Mouse (Mus musculus) MEL (cell line): ENCODE data around the gene Gm11060. TPM values are rescaled to one million over a fixed set of nuclear protein-coding genes. Genes with fewer than 3 reads are reported as not detected.

ENCODE experiments used
- DNase-seq: peaks from one replicate; pipeline ENCODE4 v3.0.0; 2011; ENCODE audit warnings: low read depth, low spot score
- H3K27ac ChIP-seq: 2 replicates; pipeline ENCODE4 v1.5.1; 2012; ENCODE audit warnings: low read depth, mild to moderate bottlenecking, control low read depth, low read length, moderate library complexity; ENCODE audit not compliant: control insufficient read depth
- H3K27me3 ChIP-seq, 2 experiments: fragments of 150-350 bp in 1 of 2; sonication (generic) in 1 of 2; 2 replicates each; pipeline ENCODE4 v1.6.1; 2012; ENCODE audit warnings: low read length in 2 of 2, mild to moderate bottlenecking in 2 of 2, improper control_type of control experiment in 1 of 2, moderate library complexity in 1 of 2; ENCODE audit not compliant: insufficient read depth in 2 of 2, control insufficient read depth in 1 of 2
- H3K36me3 ChIP-seq, 2 experiments: 2 replicates each; pipeline ENCODE4 v1.6.1; 2012 to 2014; ENCODE audit warnings: low read length in 2 of 2, improper control_type of control experiment in 1 of 2, inconsistent platforms in 1 of 2, mild to moderate bottlenecking in 1 of 2; ENCODE audit not compliant: insufficient read depth in 2 of 2, control insufficient read depth in 1 of 2
- H3K4me1 ChIP-seq, 2 experiments: fragments of 150-350 bp in 1 of 2; sonication (generic) in 1 of 2; 2 replicates each; pipeline ENCODE4 v1.6.1; 2012; ENCODE audit warnings: low read length in 2 of 2, improper control_type of control experiment in 1 of 2, mild to moderate bottlenecking in 1 of 2; ENCODE audit not compliant: insufficient read depth in 2 of 2, control insufficient read depth in 1 of 2
- H3K4me3 ChIP-seq, 2 experiments: fragments of 150-350 bp in 1 of 2; sonication (generic) in 1 of 2; 2 replicates each; pipeline ENCODE4 v1.5.1; 2012; ENCODE audit warnings: low read depth in 2 of 2, low read length in 2 of 2, mild to moderate bottlenecking in 2 of 2, moderate library complexity in 2 of 2, control low read depth in 1 of 2, improper control_type of control experiment in 1 of 2; ENCODE audit not compliant: control insufficient read depth in 1 of 2, insufficient read depth in 1 of 2
- H3K79me2 ChIP-seq: 2 replicates; pipeline ENCODE4 v1.6.1; 2012; ENCODE audit warnings: mild to moderate bottlenecking, low read length, moderate library complexity; ENCODE audit not compliant: control insufficient read depth, poor library complexity, insufficient read depth
- H3K9ac ChIP-seq: 2 replicates; pipeline ENCODE4 v1.6.1; 2012; ENCODE audit warnings: low read depth, mild to moderate bottlenecking, control low read depth, low read length, moderate library complexity; ENCODE audit not compliant: control insufficient read depth, poor library complexity, severe bottlenecking
- H3K9me3 ChIP-seq: fragments of 150-350 bp; sonication (generic); replicated peaks from 2 replicates; pipeline ENCODE4 v1.6.1; 2012; ENCODE audit warnings: mild to moderate bottlenecking, low read length, improper control_type of control experiment, moderate library complexity; ENCODE audit not compliant: insufficient read depth
- CHD1 ChIP-seq: IDR thresholded peaks from 2 replicates; pipeline ENCODE4 v1.6.1; 2012; ENCODE audit warnings: low read depth, mild to moderate bottlenecking, inconsistent platforms, low read length, improper control_type of control experiment
- CHD2 ChIP-seq: IDR thresholded peaks from 2 replicates; pipeline ENCODE4 v1.6.1; 2011; ENCODE audit warnings: low read length, improper control_type of control experiment
- E2F4 ChIP-seq: IDR thresholded peaks from 2 replicates; pipeline ENCODE4 v1.6.1; 2011; ENCODE audit warnings: low read depth, low read length, improper control_type of control experiment, borderline replicate concordance
- ELF1 ChIP-seq: IDR thresholded peaks from 2 replicates; pipeline ENCODE4 v1.6.1; 2014; ENCODE audit warnings: low read depth, mild to moderate bottlenecking, inconsistent platforms, low read length, improper control_type of control experiment, moderate library complexity
- EP300 ChIP-seq, 2 experiments: IDR thresholded peaks; 2 replicates each; pipeline ENCODE4 v1.6.1; 2011; ENCODE audit warnings: improper control_type of control experiment in 2 of 2, low read length in 2 of 2, low read depth in 1 of 2, mild to moderate bottlenecking in 1 of 2
- GABPA ChIP-seq: IDR thresholded peaks from 2 replicates; pipeline ENCODE4 v1.6.1; 2012; ENCODE audit warnings: low read depth, mild to moderate bottlenecking, inconsistent platforms, low read length, improper control_type of control experiment, moderate library complexity
- JUND ChIP-seq: IDR thresholded peaks from 2 replicates; pipeline ENCODE4 v1.6.1; 2011; ENCODE audit warnings: low read depth, mild to moderate bottlenecking, improper control_type of control experiment, low read length
- KAT2A ChIP-seq: conservative IDR thresholded peaks from 2 replicates; pipeline ENCODE4 v1.6.1; 2012; ENCODE audit warnings: low read depth, low read length, improper control_type of control experiment, inconsistent platforms
- MAFK ChIP-seq: IDR thresholded peaks from 2 replicates; pipeline ENCODE4 v1.6.1; 2011; ENCODE audit warnings: low read depth, mild to moderate bottlenecking, low read length, improper control_type of control experiment, borderline replicate concordance
- MAX ChIP-seq: IDR thresholded peaks from 2 replicates; pipeline ENCODE4 v1.6.1; 2011; ENCODE audit warnings: low read length, improper control_type of control experiment
- MAZ ChIP-seq: IDR thresholded peaks from 2 replicates; pipeline ENCODE4 v1.6.1; 2012; ENCODE audit warnings: low read depth, mild to moderate bottlenecking, inconsistent platforms, low read length, improper control_type of control experiment
- MXI1 ChIP-seq: IDR thresholded peaks from 2 replicates; pipeline ENCODE4 v1.6.1; 2011; ENCODE audit warnings: mild to moderate bottlenecking, low read depth, low read length, improper control_type of control experiment
- MYB ChIP-seq: IDR thresholded peaks from 2 replicates; pipeline ENCODE4 v1.6.1; 2011; ENCODE audit warnings: mild to moderate bottlenecking, low read depth, low read length, improper control_type of control experiment
- MYC ChIP-seq: IDR thresholded peaks from 2 replicates; pipeline ENCODE4 v1.6.1; 2011; ENCODE audit warnings: low read depth, mild to moderate bottlenecking, low read length, improper control_type of control experiment, moderate library complexity
- NRF1 ChIP-seq: IDR thresholded peaks from 2 replicates; pipeline ENCODE4 v1.6.1; 2014; ENCODE audit warnings: low read depth, mild to moderate bottlenecking, inconsistent platforms, low read length, improper control_type of control experiment, moderate library complexity; ENCODE audit not compliant: poor library complexity, insufficient read depth, severe bottlenecking
- POLR2A ChIP-seq, 2 experiments: IDR thresholded peaks; 2 replicates each; pipeline ENCODE4 v1.6.1; 2011 to 2012; ENCODE audit warnings: low read length in 2 of 2, mild to moderate bottlenecking in 2 of 2, control low read depth in 1 of 2, improper control_type of control experiment in 1 of 2, low read depth in 1 of 2, moderate library complexity in 1 of 2; ENCODE audit not compliant: control insufficient read depth in 1 of 2, insufficient read depth in 1 of 2, poor library complexity in 1 of 2
- POLR2AphosphoS2 ChIP-seq: IDR thresholded peaks from 2 replicates; pipeline ENCODE4 v1.6.1; 2011; ENCODE audit warnings: low read length, improper control_type of control experiment
- POLR2AphosphoS5 ChIP-seq: IDR thresholded peaks from 2 replicates; pipeline ENCODE4 v1.6.1; 2012; ENCODE audit warnings: low read depth, borderline replicate concordance, mild to moderate bottlenecking, inconsistent platforms, low read length, moderate library complexity, mixed read lengths
- RAD21 ChIP-seq: IDR thresholded peaks from 2 replicates; pipeline ENCODE4 v1.6.1; 2011; ENCODE audit warnings: mild to moderate bottlenecking, low read depth, low read length, improper control_type of control experiment
- TAL1 ChIP-seq: IDR thresholded peaks from 2 replicates; pipeline ENCODE4 v1.6.1; 2012; ENCODE audit warnings: mild to moderate bottlenecking, inconsistent platforms, low read length, moderate library complexity, mixed read lengths
- TBP ChIP-seq: IDR thresholded peaks from 2 replicates; pipeline ENCODE4 v1.8.0; 2011; ENCODE audit warnings: low read depth, low read length, improper control_type of control experiment
- TCF12 ChIP-seq: IDR thresholded peaks from 2 replicates; pipeline ENCODE4 v1.6.1; 2014; ENCODE audit warnings: low read depth, mild to moderate bottlenecking, inconsistent platforms, low read length, improper control_type of control experiment, moderate library complexity
- ZC3H11A ChIP-seq: IDR thresholded peaks from 2 replicates; pipeline ENCODE4 v1.6.1; 2012; ENCODE audit warnings: low read depth, mild to moderate bottlenecking, inconsistent platforms, low read length, improper control_type of control experiment
- ZNF384 ChIP-seq: IDR thresholded peaks from 2 replicates; pipeline ENCODE4 v1.6.1; 2012; ENCODE audit warnings: low read depth, mild to moderate bottlenecking, inconsistent platforms, low read length, improper control_type of control experiment
- polyA plus RNA-seq, 2 experiments: library from polyadenylated mRNA; stranded (reverse) in 1 of 2; unstranded in 1 of 2; fragments of >175 nt in 1 of 2; fragments of >200 nt in 1 of 2; gene quantifications; 2 replicates each; pipeline versions ENCODE4 v1.2.1 to v1.2.4; 2012; ENCODE audit warnings: low replicate concordance in 2 of 2, low read depth in 1 of 2; ENCODE audit not compliant: insufficient read length in 2 of 2, insufficient read depth in 1 of 2, missing spikeins in 1 of 2
- total RNA-seq: library from RNA; depleted of rRNA; stranded (reverse); fragments of 300-350 nt; gene quantifications from 2 replicates; pipeline ENCODE4 v1.2.3, GENCODE M21; 2012

Gm11060 gene
- total and polyA plus RNA-seq, 3 experiments: not detected

- TF ChIP-seq ZC3H11A (no peak), MXI1 (no peak), CHD1 (no peak), CHD2 (no peak), MYC (no peak), MAZ (no peak), E2F4 (no peak), EP300 (IDR thresholded peaks at IDR 0.05; ENCODE audit: low read depth in 1 of 2, low read length in 2 of 2) (no peak), POLR2A (IDR thresholded peaks at IDR 0.05; ENCODE audit: control insufficient read depth in 1 of 2, insufficient read depth in 1 of 2, low read depth in 1 of 2, low read length in 2 of 2, poor library complexity in 1 of 2) (no peak), MYB (no peak), NRF1 (no peak), GABPA (no peak), TCF12 (no peak), RAD21 (no peak), MAX (no peak), POLR2AphosphoS2 (no peak), TBP (no peak), MAFK (no peak), POLR2AphosphoS5 (no peak)
- Histone ChIP-seq H3K27ac (no peak overlapping the region), H3K79me2 (no peaks in the 10 kb centered on the region), H3K9ac (no peak overlapping the region), H3K9me3 (no peaks in the 10 kb centered on the region), H3K27me3 (no peaks in the 10 kb centered on the region), H3K36me3 (no peaks in the 10 kb centered on the region), H3K4me1 (no peaks in the 10 kb centered on the region), H3K4me3 (no peak overlapping the region)
- no peak for DNase-seq
These were observed 36.0 kb downstream of the Gm11060 start for GRCm38 (mm10) chr2:105127531-105128480.

DNA sequence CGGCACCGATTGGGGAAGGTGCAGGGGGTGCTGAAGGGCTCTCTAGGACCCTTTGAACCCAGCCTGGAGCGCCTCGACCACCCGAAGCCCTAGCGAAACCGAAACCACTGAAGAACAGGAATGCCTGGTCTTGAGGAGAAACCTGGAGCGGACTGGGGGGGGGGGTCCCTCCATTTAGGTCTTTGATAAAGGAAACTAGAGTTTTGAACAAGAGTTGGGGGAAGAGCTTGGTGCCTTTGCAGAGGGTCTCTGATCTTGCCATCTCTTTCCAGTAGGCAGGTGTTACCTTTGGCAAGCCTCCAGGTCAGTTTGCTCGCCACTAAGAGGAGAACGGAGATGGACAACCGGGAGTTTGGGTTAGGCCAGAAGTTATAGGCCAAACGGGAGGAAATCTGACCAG lies 36.7 kb downstream of the Gm11060 start:
- H3K27ac ChIP-seq: no peak overlapping the region
- no peak overlapping the region for H3K4me3 ChIP-seq
- no peaks in the 10 kb centered on the region for H3K4me1 ChIP-seq
- H3K79me2 ChIP-seq: no peaks in the 10 kb centered on the region
- no peaks in the 10 kb centered on the region for H3K27me3 ChIP-seq
- no peak for DNase-seq
- no peaks in the 10 kb centered on the region for H3K9me3 ChIP-seq
- H3K36me3 ChIP-seq: no peaks in the 10 kb centered on the region
- H3K9ac ChIP-seq: no peak overlapping the region
- TF ChIP-seq MAX (no peak), JUND (no peak), ELF1 (no peak), CHD2 (no peak), ZNF384 (no peak), TAL1 (no peak), TBP (no peak), CHD1 (no peak), NRF1 (no peak), KAT2A (no peak)
